Mouse (Mus musculus) hindbrain, embryonic 16.5 days (tissue): Measurements from ENCODE around the gene Gnpat. TPM values are rescaled to one million over a fixed set of nuclear protein-coding genes. Genes with fewer than 3 reads are reported as not detected.

Source experiments
- ATAC-seq: fragments of 200-750 bp; cut with Nextera tagmentation; 2 replicates; pipeline ENCODE4 v1.8.0; 2017; ENCODE audit warnings: moderate TSS enrichment, moderate library complexity
- H3K27ac ChIP-seq: fragments of 300-500 bp; sonication (generic); 2 replicates; pipeline ENCODE4 v1.5.1; 2014; ENCODE audit warnings: low read depth, mild to moderate bottlenecking, control low read depth, low read length, moderate library complexity
- H3K27me3 ChIP-seq: fragments of 300-500 bp; sonication (generic); replicated peaks from 2 replicates; pipeline ENCODE4 v1.6.1; 2014; ENCODE audit warnings: low read length; ENCODE audit not compliant: control insufficient read depth, insufficient read depth
- H3K36me3 ChIP-seq: fragments of 300-500 bp; sonication (generic); 2 replicates; pipeline ENCODE4 v1.6.1; 2014; ENCODE audit warnings: mild to moderate bottlenecking, low read length, moderate library complexity, mixed read lengths; ENCODE audit not compliant: control insufficient read depth, insufficient read depth
- H3K4me1 ChIP-seq: fragments of 300-500 bp; sonication (generic); 2 replicates; pipeline ENCODE4 v1.6.1; 2014; ENCODE audit warnings: low read depth, low read length; ENCODE audit not compliant: control insufficient read depth, insufficient read depth
- H3K4me2 ChIP-seq: fragments of 300-500 bp; sonication (generic); 2 replicates; pipeline ENCODE4 v1.6.1; 2014; ENCODE audit warnings: mild to moderate bottlenecking, low read length, control low read depth, moderate library complexity
- H3K4me3 ChIP-seq: fragments of 300-500 bp; sonication (generic); 2 replicates; pipeline ENCODE4 v1.5.1; 2014; ENCODE audit warnings: mild to moderate bottlenecking, low read length, control low read depth, moderate library complexity
- H3K9ac ChIP-seq: fragments of 300-500 bp; sonication (generic); 2 replicates; pipeline ENCODE4 v1.6.1; 2014; ENCODE audit warnings: low read depth, mild to moderate bottlenecking, control low read depth, low read length, moderate library complexity
- H3K9me3 ChIP-seq: fragments of 300-500 bp; sonication (generic); 2 replicates; pipeline ENCODE4 v1.6.1; 2014; ENCODE audit warnings: mild to moderate bottlenecking, low read length, moderate library complexity; ENCODE audit not compliant: control insufficient read depth
- WGBS: fragments of 180-500 bp; shearing (Covaris S2); extraction: QIAGEN DNeasy Blood & Tissue Kit; methylation state at CpG from one replicate; pipeline ENCODE4 v1.1.7; 2014; 5-methylcytosine and 5-hydroxymethylcytosine counted together
- polyA plus RNA-seq: library from polyadenylated mRNA; unstranded; fragments of >200 nt; fragmentation: Nextera tagmentation; extraction: Ambion mirVana; gene quantifications from 2 replicates; pipeline ENCODE4 v1.2.1, GENCODE M21; 2015

Gnpat gene
- 73.8 and 79.9 TPM in 2 replicates for polyA plus RNA-seq

GRCm38 (mm10) chr8:124862321-124863162 is at the start of gene Gnpat, which contains the start of gene 2810004N23Rik:
TSS of gene Gnpat (plus strand) at chr8:124863033.
TSS of gene 2810004N23Rik (minus strand) at chr8:124863120.
- peak within 1 kb of the TSS; percentile 83 for H3K4me2 ChIP-seq
- peak; percentile 98 for ATAC-seq
- 1% methylated on average over 50 of the region's 55 CpGs for WGBS
- H3K9me3 ChIP-seq = no peaks in the 10 kb centered on the region
- H3K4me1 ChIP-seq = peaks cover 10% of the 10 kb centered on the region
- H3K9ac ChIP-seq = peak within 1 kb of the TSS; percentile 99
- H3K4me3 ChIP-seq = peak within 1 kb of the TSS; percentile 87
- H3K36me3 ChIP-seq = 0 out of 2 replicates have a peak, but pooled peaks cover 5% of the 10 kb centered on the region
- no peaks in the 10 kb centered on the region for H3K27me3 ChIP-seq
- peak within 1 kb of the TSS; percentile 93 for H3K27ac ChIP-seq

DNA sequence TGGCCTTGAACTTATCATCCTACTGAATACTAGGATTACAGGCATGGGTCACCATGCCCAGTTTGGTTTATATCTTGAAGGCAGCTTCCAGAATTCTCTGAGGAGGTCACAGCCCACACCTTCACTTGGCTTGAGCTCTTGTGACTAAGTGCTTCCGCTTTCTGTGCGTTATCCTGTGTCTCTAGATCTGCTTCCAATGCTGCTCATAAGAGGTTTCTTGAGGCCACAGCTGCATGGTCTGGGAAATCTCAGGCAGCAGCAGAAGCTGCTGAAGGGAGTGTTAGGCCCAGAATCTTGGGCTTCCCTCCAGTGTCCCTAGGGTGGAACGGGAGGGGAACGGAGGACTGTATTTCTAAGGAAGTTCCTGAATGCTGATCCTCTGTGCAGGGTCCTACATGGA is 49.5 kb upstream of the Gnpat start:
- Histone ChIP-seq H3K9ac (no peak overlapping the region), H3K27ac (no peak overlapping the region), H3K27me3 (no peaks in the 10 kb centered on the region), H3K4me3 (no peak overlapping the region), H3K9me3 (no peaks in the 10 kb centered on the region), H3K4me2 (no peak overlapping the region), H3K4me1 (peaks cover 12% of the 10 kb centered on the region), H3K36me3 (peaks cover 13% of the 10 kb centered on the region)
- 92% methylated on average over 4 of the region's 4 CpGs for WGBS
- ATAC-seq = no peak

GRCm38 (mm10) chr8:124815870-124816269 is 47.0 kb upstream of the Gnpat start:
- Histone ChIP-seq H3K36me3 (peaks cover 21% of the 10 kb centered on the region), H3K9me3 (no peaks in the 10 kb centered on the region), H3K27ac (no peak overlapping the region), H3K27me3 (no peaks in the 10 kb centered on the region), H3K4me1 (peaks cover 5% of the 10 kb centered on the region), H3K4me2 (no peak overlapping the region), H3K4me3 (no peak overlapping the region), H3K9ac (no peak overlapping the region)
- no peak for ATAC-seq
- 88% methylated on average over 12 of the region's 12 CpGs for WGBS

DNA sequence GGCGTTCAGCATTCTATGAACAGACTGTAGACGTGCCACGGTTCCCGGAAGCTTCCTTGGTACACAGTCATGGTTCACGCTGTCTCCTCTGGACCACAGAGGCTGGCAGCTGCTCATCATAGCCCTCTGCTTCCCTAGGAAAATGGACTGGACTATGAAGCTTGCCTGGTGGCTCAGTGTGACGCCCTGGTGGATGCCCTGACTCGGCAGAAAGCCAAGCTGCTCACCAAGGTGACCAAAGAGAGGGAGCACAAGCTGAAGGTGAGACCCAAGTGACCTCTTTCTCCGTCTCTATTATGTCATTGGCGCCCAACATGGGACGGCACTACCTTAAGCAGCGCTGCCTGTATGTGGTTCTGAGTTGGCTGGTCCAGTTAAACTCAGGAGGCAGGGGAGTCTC is 46.0 kb upstream of the Gnpat start:
- 93% methylated on average over 11 of the region's 11 CpGs for WGBS
- H3K27me3 ChIP-seq = no peaks in the 10 kb centered on the region
- no peak overlapping the region for H3K27ac ChIP-seq
- no peak overlapping the region for H3K9ac ChIP-seq
- H3K36me3 ChIP-seq = peaks cover 21% of the 10 kb centered on the region
- ATAC-seq = no peak
- H3K4me2 ChIP-seq = no peak overlapping the region
- no peak overlapping the region for H3K4me3 ChIP-seq
- H3K9me3 ChIP-seq = no peaks in the 10 kb centered on the region
- H3K4me1 ChIP-seq = no peaks in the 10 kb centered on the region

DNA sequence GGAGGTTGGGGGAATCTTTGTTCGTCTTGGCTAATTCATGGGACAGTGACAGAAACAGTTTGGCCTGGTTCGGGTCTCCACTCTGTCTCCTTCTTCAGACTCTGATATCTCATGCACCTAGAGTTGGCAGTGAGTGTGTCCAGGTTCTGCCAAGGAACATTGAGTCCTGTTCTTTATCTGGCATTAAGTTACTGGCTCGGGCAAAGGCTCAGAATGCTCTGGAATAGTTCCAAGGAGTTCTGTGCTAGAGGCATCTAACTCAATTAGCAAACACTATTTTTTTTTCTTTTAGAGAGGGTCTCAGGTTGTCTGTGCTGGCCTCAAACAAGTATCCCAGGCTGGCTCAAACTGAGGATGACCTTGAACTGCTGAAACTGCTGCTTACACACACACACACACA is 45.5 kb upstream of the Gnpat start:
- H3K9ac ChIP-seq = no peak overlapping the region
- H3K4me1 ChIP-seq = no peaks in the 10 kb centered on the region
- no peak overlapping the region for H3K4me3 ChIP-seq
- H3K4me2 ChIP-seq = no peak overlapping the region
- no peaks in the 10 kb centered on the region for H3K9me3 ChIP-seq
- H3K36me3 ChIP-seq = peaks cover 21% of the 10 kb centered on the region
- H3K27ac ChIP-seq = no peak overlapping the region
- no peak for ATAC-seq
- no peaks in the 10 kb centered on the region for H3K27me3 ChIP-seq
- 89% methylated on average over 3 of the region's 3 CpGs for whole genome bisulfite sequencing

DNA sequence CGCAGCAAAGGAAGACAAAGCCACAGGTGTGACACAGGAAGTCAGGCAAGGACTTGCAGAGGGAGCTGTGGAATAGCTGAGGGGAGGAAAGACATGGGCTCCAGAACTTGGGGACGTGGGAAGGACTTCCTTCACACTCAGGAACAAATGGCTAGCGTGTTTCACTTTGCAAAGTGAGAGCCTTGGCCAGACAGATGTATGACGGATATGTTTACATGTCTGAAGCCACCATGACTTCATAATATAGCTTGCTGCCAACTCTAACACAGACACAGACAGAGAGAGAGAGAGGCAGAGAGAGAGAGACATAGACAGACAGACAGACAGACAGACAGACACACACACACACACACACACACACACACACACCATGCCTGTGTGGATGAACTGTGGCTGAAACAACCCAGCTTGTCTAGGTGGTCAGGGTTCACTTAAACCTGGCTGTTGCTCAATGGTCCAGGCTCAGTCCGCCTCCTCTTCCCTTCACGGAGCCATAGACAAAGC is 43.2 kb upstream of the Gnpat start:
- ATAC-seq = no peak
- Histone ChIP-seq H3K27me3 (no peaks in the 10 kb centered on the region), H3K27ac (no peak overlapping the region), H3K4me1 (no peaks in the 10 kb centered on the region), H3K36me3 (peaks cover 39% of the 10 kb centered on the region), H3K9me3 (no peaks in the 10 kb centered on the region), H3K4me2 (no peak overlapping the region), H3K4me3 (no peak overlapping the region), H3K9ac (no peak overlapping the region)
- 70% methylated on average over 6 of the region's 6 CpGs for WGBS

- no peak overlapping the region for H3K27ac ChIP-seq
These were observed 42.7 kb upstream of the Gnpat start for GRCm38 (mm10) chr8:124820125-124820524.

DNA sequence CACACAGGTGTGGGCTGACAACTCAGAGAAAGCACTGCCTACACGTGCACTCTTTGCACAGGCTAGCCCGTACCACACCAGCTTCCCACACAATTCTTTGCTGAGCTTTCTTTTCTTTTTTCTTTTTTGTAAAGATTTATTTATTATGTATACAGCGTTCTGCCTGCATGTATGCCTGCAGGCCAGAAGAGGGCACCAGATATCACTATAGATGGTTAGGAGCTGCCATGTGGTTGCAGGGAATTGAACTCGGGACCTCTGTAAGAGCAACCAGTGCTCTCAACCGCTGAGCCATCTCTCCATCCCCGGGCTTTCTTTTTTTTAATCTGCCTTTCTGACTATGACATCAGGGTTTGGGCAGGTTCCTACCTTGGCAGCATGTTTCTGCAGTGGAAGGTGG is 39.3 kb upstream of the Gnpat start:
- Histone ChIP-seq H3K4me2 (no peak overlapping the region), H3K9ac (no peak overlapping the region), H3K27ac (no peak overlapping the region), H3K36me3 (peaks cover 31% of the 10 kb centered on the region), H3K4me1 (no peaks in the 10 kb centered on the region), H3K27me3 (no peaks in the 10 kb centered on the region), H3K9me3 (no peaks in the 10 kb centered on the region), H3K4me3 (no peak overlapping the region)
- ATAC-seq = no peak
- 79% methylated on average over 6 of the region's 6 CpGs for WGBS

More at GRCm38 (mm10) chr8:124820125-124820524, 42.7 kb upstream of the Gnpat start:
- H3K4me3 ChIP-seq = no peak overlapping the region
- H3K9ac ChIP-seq = no peak overlapping the region
- no peaks in the 10 kb centered on the region for H3K4me1 ChIP-seq
- no peak for ATAC-seq
- H3K4me2 ChIP-seq = no peak overlapping the region
- WGBS = 75% methylated on average over 11 of the region's 11 CpGs
- no peaks in the 10 kb centered on the region for H3K9me3 ChIP-seq
- peaks cover 42% of the 10 kb centered on the region for H3K36me3 ChIP-seq
- no peaks in the 10 kb centered on the region for H3K27me3 ChIP-seq

GRCm38 (mm10) chr8:124826658-124827057 is 36.2 kb upstream of the Gnpat start:
- Histone ChIP-seq H3K4me1 (no peaks in the 10 kb centered on the region), H3K36me3 (peaks cover 33% of the 10 kb centered on the region), H3K9me3 (no peaks in the 10 kb centered on the region), H3K4me3 (no peak overlapping the region), H3K27me3 (no peaks in the 10 kb centered on the region), H3K27ac (no peak overlapping the region), H3K4me2 (no peak overlapping the region), H3K9ac (no peak overlapping the region)
- ATAC-seq = no peak
- WGBS = 21% methylated on average over 7 of the region's 7 CpGs
